Mouse (Mus musculus) E14TG2a.4 (cell line): Measurements from ENCODE around the gene Ppp2r5c.
A peak's percentile ranks its signal among the peaks of the same experiment; 100 is the strongest.

ENCODE experiments used
- H3K27me3 ChIP-seq: 2 replicates; pipeline ENCODE4 v1.6.1; 2014; ENCODE audit warnings: low read length, control low read depth; ENCODE audit not compliant: insufficient read depth
- H3K36me3 ChIP-seq: 2 replicates; pipeline ENCODE4 v1.6.1; 2014; ENCODE audit warnings: low read length, control low read depth; ENCODE audit not compliant: insufficient read depth
- H3K4me1 ChIP-seq: replicated peaks from 2 replicates; pipeline ENCODE4 v1.6.1; 2014; ENCODE audit warnings: low read depth, low read length, control low read depth
- H3K4me3 ChIP-seq: replicated peaks from 2 replicates; pipeline ENCODE4 v1.5.1; 2014; ENCODE audit warnings: mild to moderate bottlenecking, low read length
- H3K9me3 ChIP-seq: 2 replicates; pipeline ENCODE4 v1.6.1; 2014; ENCODE audit warnings: low read length, control low read depth
- CTCF ChIP-seq: conservative IDR thresholded peaks from 2 replicates; pipeline ENCODE4 v1.5.1; 2014; ENCODE audit warnings: low read length
- NANOG ChIP-seq: IDR thresholded peaks from 2 replicates; pipeline ENCODE4 v1.6.1; 2014; ENCODE audit warnings: borderline replicate concordance, low read length, mixed read lengths
- POU5F1 ChIP-seq: IDR thresholded peaks from 2 replicates; pipeline ENCODE4 v1.6.1; 2014; ENCODE audit warnings: low read length, borderline replicate concordance

The Ppp2r5c gene

GRCm38 (mm10) chr12:110498283-110499224 is 51.6 kb downstream of the Ppp2r5c start:
- H3K4me3 ChIP-seq = peak overlapping the region; percentile 75
- TF ChIP-seq POU5F1 (no peak), NANOG (no peak), CTCF (no peak)
- H3K36me3 ChIP-seq = peaks cover 51% of the 10 kb centered on the region
- no peaks in the 10 kb centered on the region for H3K27me3 ChIP-seq
- H3K4me1 ChIP-seq = peaks cover 98% of the 10 kb centered on the region
- H3K9me3 ChIP-seq = no peaks in the 10 kb centered on the region

GRCm38 (mm10) chr12:110499225-110499992 is 52.5 kb downstream of the Ppp2r5c start:
- H3K4me3 ChIP-seq = peak overlapping the region; percentile 75
- TF ChIP-seq NANOG = no peak
- TF ChIP-seq CTCF = no peak
- TF ChIP-seq POU5F1 = no peak
- H3K9me3 ChIP-seq = no peaks in the 10 kb centered on the region
- H3K36me3 ChIP-seq = peaks cover 45% of the 10 kb centered on the region
- H3K27me3 ChIP-seq = no peaks in the 10 kb centered on the region
- H3K4me1 ChIP-seq = peaks cover 98% of the 10 kb centered on the region

DNA sequence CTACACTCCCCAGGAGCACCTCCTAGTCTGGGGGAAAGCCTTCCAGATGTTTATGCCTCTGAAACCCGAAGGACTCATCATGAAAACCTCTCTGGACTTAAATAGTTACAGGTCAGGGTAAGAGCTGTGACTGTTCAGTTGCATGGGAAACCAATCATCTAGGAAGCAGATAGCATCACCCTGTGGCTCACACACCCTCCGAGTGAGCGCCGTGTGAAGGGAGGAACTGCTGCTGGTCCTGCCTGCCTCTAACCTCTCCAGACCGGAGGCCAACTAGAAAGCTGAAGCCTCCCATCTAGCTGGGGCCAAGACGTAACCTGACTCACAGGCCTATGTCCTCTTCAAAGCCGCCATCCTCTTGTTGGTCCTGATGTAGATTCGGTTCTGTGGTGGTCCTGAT is 53.2 kb downstream of the Ppp2r5c start:
- Histone ChIP-seq H3K9me3 (no peaks in the 10 kb centered on the region), H3K4me3 (peak overlapping the region; percentile 75), H3K27me3 (no peaks in the 10 kb centered on the region), H3K4me1 (peaks cover 98% of the 10 kb centered on the region), H3K36me3 (peaks cover 40% of the 10 kb centered on the region)
- no peak for TF ChIP-seq NANOG
- no peak for TF ChIP-seq POU5F1
- TF ChIP-seq CTCF = no peak

DNA sequence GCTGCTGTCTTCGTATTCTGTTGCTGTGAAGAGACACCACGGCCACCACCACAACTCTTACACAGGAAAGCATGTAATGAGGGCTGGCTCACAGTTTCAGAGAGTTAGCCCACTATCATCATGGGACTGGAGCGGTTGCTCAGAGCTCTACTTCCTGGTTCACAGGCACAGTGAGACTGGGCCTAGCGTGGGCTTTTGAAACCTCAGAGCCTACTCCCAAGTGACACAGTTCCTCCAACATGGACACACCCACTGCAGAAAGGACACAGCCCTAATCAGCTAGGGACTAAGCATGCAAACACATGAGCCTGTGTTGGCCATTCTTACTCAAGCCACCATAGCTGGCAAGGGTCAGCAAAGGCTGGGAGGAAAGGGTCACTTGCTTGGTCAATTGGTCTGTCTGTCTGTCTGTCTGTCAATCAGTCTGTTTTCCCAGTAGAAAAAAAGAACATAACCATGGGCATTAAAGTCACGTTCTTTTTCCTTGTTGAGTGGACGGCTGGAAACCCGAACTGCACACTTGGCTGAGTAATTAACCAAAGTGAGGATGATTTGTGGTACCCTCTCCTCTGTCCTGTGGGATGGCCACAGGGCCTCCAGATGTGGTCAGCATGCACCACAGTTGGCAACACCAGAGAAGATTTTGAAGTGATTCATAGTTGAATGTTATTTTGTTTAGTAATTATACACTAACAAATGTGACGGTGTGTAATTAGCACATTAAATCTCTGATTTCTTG is 56.7 kb downstream of the Ppp2r5c start:
- peaks cover 50% of the 10 kb centered on the region for H3K36me3 ChIP-seq
- no peaks in the 10 kb centered on the region for H3K9me3 ChIP-seq
- no peaks in the 10 kb centered on the region for H3K27me3 ChIP-seq
- peaks cover 97% of the 10 kb centered on the region for H3K4me1 ChIP-seq
- no peak for TF ChIP-seq NANOG
- TF ChIP-seq CTCF = no peak
- TF ChIP-seq POU5F1 = no peak
- peak overlapping the region; percentile 62 for H3K4me3 ChIP-seq

DNA sequence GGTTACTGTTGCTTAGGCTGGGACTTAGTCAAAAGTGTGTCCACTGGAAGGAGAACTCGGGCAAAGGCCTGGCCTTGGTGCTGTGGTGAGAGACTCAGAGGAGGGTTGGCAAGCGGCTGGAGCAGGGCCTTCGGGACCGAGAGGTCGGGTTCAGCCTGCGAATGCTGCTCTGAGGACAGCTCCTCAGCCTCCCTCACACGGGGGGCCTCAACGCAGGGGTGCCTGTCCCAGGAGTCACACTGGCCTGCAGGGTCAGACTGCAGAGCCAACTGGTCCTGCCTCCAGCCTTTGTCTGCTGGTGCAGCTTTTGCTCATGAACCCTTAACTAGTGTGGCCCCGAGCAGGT is 57.2 kb downstream of the Ppp2r5c start:
- Histone ChIP-seq H3K36me3 (peaks cover 56% of the 10 kb centered on the region), H3K4me1 (peaks cover 98% of the 10 kb centered on the region), H3K9me3 (no peaks in the 10 kb centered on the region), H3K4me3 (peak overlapping the region; percentile 62), H3K27me3 (no peaks in the 10 kb centered on the region)
- no peak for TF ChIP-seq CTCF

DNA sequence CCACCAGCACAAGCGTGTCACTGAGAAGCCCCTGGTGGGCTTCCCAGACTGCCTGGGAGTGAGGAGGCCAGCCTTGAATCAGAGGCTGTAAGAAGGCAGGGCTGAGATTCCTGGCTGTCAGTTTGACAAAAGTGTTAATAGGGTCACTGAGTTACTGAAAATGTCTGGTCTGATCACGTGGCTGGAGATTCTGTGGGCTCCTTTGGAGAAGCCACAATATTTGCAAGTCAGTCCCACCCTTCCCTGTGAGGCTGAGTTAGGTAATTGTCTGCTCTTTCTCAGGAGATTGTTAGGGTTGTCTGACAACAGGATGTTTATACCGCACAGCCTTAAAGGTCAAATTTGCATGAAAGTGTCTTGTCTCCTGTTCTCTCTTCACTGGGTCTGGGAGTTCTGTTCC is 57.9 kb downstream of the Ppp2r5c start:
- peaks cover 99% of the 10 kb centered on the region for H3K4me1 ChIP-seq
- H3K36me3 ChIP-seq = peaks cover 62% of the 10 kb centered on the region
- no peaks in the 10 kb centered on the region for H3K9me3 ChIP-seq
- peak overlapping the region; percentile 62 for H3K4me3 ChIP-seq
- TF ChIP-seq POU5F1 (no peak), CTCF (no peak), NANOG (peak; percentile 30; the same call in 1 of the 2 replicates)
- H3K27me3 ChIP-seq = no peaks in the 10 kb centered on the region

DNA sequence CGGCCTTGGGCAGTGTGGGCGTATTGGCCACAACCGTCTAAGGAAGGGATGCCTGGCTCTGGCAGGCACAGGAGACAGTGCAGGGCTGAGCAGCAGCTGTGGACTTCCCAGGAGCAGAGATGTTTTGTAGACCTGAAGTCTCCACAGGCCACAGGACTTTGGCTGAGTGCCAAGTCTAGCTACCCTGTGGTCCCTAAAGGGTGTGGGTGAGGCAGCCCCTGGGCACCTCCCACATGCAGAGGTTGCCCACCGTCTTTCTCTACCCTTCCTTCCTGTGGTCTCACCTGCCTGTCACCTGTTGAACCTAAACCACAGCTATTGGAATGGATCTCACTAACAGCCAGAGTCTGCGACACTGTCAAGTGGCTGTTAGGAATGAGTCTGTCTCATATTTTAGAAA is 59.1 kb downstream of the Ppp2r5c start:
- Histone ChIP-seq H3K27me3 (no peaks in the 10 kb centered on the region), H3K9me3 (no peaks in the 10 kb centered on the region), H3K36me3 (peaks cover 58% of the 10 kb centered on the region), H3K4me1 (peaks cover 96% of the 10 kb centered on the region), H3K4me3 (peak overlapping the region; percentile 59)
- TF ChIP-seq POU5F1 (no peak), CTCF (no peak), NANOG (no peak)

- Histone ChIP-seq H3K4me1 (peaks cover 95% of the 10 kb centered on the region), H3K27me3 (no peaks in the 10 kb centered on the region), H3K36me3 (peaks cover 57% of the 10 kb centered on the region), H3K4me3 (no peak overlapping the region), H3K9me3 (no peaks in the 10 kb centered on the region)
- no peak for TF ChIP-seq CTCF
- TF ChIP-seq NANOG = no peak
- TF ChIP-seq POU5F1 = no peak
Measured at GRCm38 (mm10) chr12:110507714-110508297, 60.9 kb downstream of the Ppp2r5c start.
